Mouse (Mus musculus) ES-CJ7 (cell line): Measurements from ENCODE around the gene Tube1.

ENCODE experiments used
- DNase-seq: peaks from one replicate; pipeline ENCODE4 v3.0.0; 2011; ENCODE audit warnings: low read depth, low spot score

Gene Tube1

GRCm38 (mm10) chr10:39169642-39170041, 35.9 kb downstream of the Tube1 start:
- no peak for DNase-seq

DNA sequence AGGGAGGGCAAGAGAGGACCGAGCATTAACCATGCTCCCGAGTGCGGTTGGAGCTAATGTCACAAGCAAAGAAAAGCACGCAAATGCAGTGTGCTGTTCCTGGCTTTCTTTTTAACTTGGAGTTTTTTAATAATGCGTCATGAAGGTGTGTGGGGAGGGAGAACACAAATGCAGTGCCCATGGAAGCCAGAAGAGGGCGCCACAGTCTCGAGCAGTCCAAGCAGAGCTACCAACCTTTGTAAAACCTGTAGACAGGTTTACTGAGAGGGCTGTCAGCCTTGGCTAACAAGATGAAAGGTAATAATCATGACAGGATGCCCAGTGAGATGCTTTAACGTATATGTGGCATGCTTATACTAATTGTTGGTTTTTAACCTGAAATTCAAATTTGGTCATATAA, 36.4 kb downstream of the Tube1 start:
- DNase-seq, result peak; percentile 73

GRCm38 (mm10) chr10:39170706-39171105, 36.9 kb downstream of the Tube1 start:
- DNase-seq, result no peak

- DNase-seq, result peak; percentile 91
Measured at GRCm38 (mm10) chr10:39171134-39171533, 37.4 kb downstream of the Tube1 start.

DNA sequence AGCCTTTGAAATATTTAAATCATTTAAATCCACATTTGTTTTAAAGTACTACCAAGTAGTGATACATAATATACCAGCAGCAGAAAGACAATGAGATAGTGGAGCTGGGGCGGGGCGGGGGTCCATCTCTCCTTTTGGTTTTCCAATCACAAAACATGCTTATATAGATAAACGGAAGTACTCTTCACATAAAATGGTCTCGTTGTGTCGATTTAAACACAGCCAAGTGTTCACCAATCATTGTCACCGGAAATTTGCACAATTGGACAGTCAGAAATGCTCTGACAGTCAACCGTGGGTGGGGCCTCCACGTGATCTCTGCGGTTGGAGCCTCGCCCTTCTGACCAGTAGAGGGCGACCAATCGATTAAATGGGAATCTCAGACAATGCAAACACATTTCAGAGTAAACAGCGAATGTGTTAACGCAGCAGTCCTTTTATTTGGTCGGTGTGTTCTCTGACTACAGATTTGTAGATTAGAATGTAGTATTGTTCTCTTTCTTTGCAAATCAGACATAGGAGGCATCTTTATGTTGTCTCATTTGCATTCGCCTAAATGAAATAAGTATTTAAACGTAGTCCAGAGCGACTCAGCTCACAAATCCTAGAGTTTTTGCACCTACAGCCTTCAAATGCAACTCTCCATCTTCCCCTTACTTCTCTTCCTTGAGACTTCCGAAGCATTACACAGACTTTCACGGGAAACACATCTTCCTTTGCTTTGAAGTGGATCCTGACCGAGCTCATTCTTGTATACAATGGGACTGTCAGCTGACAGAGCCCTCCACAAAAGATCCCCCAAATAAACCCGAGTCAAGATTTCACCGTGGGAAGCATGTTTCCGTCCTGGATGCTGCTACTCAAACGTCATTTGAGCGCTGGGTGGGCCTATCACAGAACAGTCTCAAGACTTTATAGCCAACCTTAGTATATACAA, 38.1 kb downstream of the Tube1 start:
- peak; percentile 88 for DNase-seq

DNA sequence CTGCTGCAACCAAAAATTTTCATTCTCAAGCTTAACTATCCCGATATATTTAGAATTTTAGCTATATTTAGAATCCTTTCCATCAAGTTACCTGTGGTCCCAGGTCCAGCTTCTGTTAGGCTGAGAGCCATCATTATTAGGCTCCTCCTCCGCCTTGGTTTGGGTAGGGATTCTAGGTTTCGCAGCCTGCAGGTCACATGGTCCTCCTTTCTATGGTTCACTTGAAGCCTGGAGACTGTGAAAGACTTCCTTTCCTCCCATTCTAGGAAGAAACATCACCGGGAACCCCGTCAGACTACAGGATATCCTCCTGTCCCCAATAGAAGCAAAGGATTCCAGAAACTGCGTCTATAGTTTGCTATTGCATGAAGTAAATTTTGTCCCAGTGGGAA, 38.8 kb downstream of the Tube1 start:
- no peak for DNase-seq

GRCm38 (mm10) chr10:39173077-39173476, 39.3 kb downstream of the Tube1 start:
- DNase-seq, result no peak

DNA sequence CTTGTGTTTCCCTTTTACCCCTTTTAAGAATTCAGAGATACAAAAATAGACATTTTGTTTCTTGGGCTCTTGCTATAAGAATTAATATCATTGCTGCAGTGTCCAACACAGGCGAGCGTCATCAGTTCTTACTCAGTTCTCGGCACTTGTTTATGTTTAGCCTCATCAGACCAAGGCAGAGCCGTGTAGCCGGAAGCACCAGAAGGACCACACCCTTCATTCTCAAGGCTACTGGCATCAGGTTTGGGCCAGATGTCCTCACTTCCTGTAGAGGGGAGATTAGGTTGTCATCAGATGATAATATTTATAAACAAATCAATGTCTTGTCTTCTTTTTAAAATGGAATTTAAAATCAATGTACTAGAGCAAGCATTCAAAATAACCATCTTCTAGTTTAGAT, 43.2 kb downstream of the Tube1 start:
- no peak for DNase-seq

DNA sequence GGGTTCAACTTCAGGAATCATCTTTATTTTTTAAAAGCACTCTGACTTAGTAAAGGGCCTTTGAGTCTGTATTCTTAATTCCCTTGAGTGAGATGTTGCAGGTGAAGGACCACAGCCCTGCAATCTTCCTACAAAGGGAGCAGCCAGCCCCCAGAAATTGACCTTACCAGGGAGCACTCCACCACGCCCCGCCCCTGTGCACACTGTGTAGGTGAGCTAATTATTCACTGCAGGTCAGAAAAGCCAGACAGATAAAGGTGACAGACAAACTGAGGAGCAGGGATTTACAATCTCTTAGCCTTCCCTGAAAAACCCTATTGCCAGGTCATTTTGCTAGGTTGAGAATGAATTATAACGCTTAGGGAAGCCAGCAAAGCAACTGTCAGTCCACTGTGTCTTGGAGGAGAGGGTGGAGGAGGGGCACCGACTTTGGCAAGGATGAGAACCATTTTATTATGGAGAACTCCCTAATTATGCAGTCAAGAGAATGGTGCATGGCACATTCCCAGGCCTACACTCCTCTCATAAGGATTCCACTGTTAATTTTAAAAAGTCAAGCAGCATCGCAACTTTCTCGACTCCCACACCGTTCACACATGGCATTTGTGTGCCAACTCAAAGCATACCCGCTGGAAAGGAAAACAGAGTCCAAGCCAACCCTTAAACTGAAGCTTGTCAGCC, 51.2 kb downstream of the Tube1 start:
- no peak for DNase-seq

GRCm38 (mm10) chr10:39185545-39185906, 51.8 kb downstream of the Tube1 start:
- DNase-seq, result no peak

DNA sequence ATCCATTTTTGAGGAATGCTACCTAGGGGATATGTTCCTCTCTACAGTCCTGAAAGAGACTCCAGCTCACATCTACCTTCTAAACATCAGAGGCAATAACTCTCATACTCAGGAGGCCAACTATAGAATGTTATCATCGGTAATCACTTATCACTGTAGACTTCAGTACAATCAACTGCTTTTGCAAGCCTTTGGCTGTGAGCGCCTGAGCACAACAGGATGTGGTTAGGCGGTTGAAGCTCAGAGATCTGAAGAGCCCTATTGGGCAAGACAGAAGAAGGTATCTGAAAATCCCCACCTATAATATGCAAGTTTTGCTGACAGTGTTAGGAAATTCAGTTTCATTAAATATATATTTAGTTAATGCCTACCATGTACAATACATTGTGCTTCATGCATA, 58.9 kb downstream of the Tube1 start:
- DNase-seq, result no peak

DNA sequence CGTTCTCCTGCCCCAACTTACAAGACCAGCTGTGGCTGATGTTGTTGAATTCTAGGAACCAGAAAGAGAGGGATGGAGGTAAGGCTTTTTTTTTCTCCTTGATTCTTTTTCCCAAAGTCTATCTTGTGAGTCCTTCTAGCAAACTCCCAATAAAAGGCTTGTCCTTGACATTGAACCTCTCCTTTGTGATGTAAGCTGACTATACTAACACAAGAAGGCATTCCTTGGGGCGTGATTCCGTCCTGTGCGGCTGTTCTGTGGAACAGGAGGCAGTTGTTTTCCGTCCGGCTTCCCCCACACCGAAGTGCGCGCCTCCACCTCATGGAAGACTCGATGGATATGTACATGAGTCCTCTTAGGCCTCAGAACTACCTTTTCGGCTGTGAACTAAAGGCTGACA, 64.4 kb downstream of the Tube1 start:
- peak; percentile 86 for DNase-seq
